Mouse (Mus musculus) R1 (cell line): ENCODE measurements at regions not wholly inside any gene's neighbourhood (a gene's known extent, or its start where the extent isn't known, plus 50 kb on each side); places are given as distances from the start of the nearest gene placed in this dataset.

Experiments used
- DNase-seq: peaks from one replicate; pipeline ENCODE4 v3.0.0-alpha.2; 2018; ENCODE audit warnings: low read depth, low spot score

DNA sequence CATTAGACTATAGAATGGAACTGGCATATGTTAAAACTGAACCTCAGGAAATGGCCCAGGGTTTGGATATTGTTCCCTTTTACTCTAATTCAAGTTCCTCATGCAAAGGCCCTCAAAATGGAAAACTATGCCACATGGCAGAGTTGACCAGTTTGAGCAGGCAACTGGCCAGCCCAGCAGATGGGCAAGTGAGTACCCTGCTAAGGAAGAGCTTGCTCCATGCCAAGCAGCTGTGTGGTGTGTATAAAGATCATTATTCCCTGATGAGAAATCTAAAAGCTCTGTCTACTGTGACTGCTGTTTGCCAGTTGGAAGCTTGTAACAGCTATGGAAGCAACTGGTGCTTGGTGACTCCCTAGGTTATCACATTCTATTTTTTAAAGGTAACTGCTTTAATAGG lies 453.4 kb upstream of the Foxg1 start:
- DNase-seq: no peak

DNA sequence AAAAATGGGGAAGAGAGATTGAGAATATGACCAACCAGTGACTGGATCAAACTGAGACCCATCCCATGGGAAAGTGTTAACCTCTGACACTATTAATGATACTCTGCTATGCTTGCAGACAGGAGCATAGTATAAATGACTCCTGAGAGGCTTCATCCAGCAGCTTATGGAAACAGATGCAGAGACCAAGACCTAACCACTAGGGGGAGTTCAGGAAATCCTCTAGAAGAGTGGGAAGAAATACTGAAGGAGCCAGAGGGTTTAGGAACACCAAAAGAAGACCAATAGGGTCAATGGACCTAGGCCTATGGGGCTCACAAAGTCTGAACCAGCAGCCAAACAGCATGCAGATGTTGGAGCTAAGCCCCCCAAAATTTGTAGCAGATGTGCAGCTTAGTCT lies 436.0 kb upstream of the Foxg1 start:
- peak; percentile 50 for DNase-seq

DNA sequence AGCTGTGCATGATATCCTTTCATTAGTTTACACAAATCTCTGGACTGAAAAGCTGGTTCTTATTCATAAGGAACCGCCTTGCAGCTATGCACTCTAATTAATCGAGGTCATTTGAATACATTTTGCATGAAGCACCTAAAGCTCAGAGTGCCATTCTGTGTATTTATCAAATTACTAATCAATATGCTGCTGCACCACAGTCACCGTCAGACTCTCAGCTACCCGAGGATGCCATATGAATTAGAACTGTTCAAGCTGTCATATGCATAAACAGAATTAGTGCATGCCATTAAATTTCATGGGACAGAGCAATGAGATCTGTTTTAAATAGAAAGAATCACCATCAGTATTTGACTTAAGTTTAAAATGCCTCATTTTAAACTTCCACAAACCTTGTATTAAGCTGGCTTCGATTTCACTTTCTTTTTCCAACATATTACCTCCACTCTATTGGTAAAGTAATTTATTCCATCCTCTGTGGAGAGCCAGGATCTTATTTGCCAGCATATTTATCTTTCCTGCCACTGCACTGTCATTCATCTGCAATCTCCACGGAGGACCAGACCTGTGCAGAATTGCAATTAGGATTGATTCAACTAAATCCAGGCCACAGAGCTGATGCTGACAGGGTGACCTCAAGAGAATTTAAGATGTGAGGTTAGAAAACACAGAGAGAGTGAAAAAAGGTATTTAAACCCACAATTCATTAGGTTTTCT lies 423.0 kb upstream of the Foxg1 start:
- DNase-seq: no peak

DNA sequence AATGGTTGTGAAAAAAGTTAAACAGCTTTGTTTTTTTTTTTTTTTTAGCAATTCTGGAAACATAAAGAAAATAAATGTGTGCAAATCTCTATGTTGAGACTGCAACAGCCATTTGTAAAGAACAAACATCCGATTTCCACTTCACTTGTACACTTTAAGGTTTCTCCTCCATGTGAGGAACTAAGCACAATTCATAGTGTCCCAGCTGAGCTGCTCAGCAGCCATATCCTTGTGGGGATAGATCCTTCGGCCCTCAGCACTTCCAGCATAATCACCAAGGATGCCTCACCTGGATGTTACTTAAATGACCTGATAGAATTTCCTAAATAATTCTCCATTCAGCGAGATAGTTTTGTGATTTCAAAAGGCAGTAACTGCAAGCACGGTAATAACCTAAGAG lies 422.4 kb upstream of the Foxg1 start:
- DNase-seq: no peak

DNA sequence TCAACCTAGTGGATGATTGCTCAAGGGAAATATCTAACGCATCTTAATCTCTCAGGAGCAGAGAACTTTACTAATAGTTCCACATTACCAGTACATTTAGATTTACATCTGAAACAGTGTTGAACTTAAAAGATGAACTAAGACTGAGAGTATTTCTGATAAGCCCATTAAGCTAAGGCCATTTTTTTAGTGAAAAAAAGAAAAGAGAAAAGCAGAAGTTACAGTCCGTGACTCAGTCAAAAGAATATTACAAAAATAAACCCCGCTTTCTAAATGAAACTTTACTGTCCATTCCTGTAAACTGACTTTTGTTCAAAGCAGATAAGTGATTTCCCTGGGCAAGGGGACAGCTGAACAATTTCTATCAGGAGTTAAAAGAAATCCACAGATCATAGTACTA lies 419.0 kb upstream of the Foxg1 start:
- no peak for DNase-seq
